Mouse (Mus musculus) megakaryocyte progenitor cell, adult 5-6 weeks (primary cell): ENCODE data around the gene Efna4. TPM values are rescaled to one million over a fixed set of nuclear protein-coding genes. Genes with fewer than 3 reads are reported as not detected.

ENCODE experiments used
- ATAC-seq: replicated peaks from 2 replicates; pipeline ENCODE4 v1.8.0; 2016; ENCODE audit warnings: mild to moderate bottlenecking, moderate TSS enrichment, inconsistent platforms; ENCODE audit not compliant: poor library complexity
- total RNA-seq, 2 experiments: library from RNA; stranded (forward) in 1 of 2; stranded (reverse) in 1 of 2; fragments of 157-497, 149-512 nt in 1 of 2; fragments of 200-1000 nt in 1 of 2; gene quantifications; 2 replicates each; pipeline versions ENCODE4 v1.2.3 to v1.2.4; 2015 to 2017

Gene Efna4
- total RNA-seq (2015) (0.17 and 0.64 TPM in 2 replicates), total RNA-seq (2017) (0.27 TPM in 1 of 2 replicates, not detected in the other)

DNA sequence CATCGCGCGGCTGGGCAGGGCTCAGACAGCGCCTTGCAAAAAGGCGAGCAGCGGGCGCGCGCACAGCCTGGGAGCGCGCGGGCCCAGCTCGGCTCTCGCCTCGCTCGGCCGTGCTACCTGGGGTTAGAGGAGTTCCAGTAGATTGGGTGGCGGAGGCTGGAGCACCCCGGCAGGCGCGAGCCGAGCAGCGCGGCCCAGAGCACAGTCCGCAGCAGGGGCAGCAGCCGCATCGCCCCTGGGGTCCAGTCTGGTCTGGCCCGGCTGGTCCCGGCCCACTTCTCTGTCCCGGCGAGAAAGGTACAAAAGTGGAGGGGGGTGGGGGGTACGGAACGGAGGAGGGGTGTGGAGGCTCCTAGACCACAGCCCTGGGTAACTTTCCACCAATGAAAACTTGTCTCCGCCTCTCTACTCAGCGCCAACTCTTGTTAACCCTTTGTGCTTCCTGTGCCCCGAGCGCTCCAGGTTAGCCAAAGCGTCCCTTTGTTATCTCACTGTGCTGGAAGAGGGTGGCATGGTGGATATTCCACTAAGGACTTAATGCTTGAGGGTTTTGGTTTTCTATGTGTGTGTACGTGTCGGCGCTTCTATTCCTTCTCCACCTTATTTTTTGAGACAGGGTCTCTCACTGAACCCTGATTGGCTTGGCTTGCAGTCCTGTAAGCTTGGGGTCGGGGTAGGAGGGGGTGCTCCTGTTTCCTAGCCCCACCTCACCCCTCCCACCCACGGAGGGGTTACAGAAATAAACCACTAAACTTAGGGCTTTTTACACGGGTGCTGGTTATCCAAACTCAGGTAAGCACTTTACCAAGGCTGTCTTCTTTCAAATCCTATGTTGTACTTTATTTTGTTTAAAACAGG, at the start of gene Efna4:
TSS of gene Efna4 (minus strand) at position 308 of the 858 bp plus-strand sequence.
- peak; percentile 35 for ATAC-seq

DNA sequence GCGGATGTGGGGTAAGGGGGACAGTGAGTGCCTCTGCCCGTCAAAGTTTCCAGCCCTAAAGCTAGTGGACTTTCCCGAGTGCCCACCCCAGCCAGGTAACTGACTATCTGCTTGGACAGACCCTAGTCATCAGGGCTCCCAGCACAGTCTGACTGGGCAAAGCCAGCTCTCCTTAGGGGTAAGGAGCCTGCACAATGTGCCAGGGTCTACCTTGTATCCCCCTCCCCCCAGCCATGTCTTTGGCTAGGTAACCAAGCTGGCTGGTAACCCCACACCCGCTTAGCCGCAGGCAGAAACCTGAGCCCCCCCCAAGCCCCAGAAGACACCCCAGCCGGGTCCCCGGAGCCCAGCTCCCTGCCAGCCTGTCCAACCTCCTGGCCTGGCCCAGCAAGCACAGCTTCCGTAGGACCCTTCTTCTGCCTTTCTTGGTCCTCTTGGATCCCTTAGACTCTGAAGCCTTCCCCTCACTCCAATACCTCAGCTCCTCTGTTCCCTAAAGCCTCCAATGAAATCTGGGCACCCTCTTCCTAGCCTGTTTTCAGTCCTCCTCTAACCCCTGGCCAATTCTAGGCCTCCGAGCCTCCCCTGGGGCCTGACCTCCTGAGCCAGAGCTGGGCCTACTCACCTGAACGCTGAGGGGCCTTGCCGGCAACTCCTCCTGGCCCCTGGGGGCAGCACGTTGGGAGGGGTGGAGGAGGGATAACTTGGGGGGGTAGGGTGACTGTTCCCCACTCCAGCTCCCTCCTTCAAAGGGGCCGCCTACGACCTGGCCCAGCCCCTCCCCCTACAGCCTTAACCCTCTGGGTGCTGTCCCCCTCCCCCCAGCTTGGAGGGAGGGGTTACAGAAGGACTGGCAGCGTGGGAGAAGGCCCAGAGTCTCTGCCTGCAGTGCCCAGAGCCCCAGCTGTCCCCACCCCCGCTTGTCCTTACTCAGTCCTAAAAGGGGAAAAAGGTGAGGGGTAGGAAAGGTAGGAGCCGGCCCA, 48.9 kb upstream of the Efna4 start:
- no peak for ATAC-seq

DNA sequence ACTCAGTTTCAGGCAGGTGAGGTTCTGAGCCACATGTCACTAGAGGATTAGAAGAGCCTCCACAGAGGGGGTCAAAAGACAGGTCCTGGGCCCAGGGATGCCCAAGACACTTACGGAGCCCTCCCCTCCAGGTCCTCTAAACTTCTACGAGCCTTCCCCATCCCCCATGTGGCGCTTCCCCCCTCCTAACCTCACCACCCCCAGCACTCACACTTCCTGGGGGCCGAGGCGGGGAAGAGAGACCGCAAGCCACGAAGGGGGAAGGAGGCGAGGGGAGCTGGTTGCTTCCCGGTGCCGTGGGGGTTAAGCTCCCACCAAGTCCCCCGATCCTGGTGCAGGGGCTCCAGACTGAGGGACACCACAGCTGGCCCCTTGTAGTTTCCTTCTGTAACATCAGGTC, 47.6 kb upstream of the Efna4 start:
- ATAC-seq: no peak

DNA sequence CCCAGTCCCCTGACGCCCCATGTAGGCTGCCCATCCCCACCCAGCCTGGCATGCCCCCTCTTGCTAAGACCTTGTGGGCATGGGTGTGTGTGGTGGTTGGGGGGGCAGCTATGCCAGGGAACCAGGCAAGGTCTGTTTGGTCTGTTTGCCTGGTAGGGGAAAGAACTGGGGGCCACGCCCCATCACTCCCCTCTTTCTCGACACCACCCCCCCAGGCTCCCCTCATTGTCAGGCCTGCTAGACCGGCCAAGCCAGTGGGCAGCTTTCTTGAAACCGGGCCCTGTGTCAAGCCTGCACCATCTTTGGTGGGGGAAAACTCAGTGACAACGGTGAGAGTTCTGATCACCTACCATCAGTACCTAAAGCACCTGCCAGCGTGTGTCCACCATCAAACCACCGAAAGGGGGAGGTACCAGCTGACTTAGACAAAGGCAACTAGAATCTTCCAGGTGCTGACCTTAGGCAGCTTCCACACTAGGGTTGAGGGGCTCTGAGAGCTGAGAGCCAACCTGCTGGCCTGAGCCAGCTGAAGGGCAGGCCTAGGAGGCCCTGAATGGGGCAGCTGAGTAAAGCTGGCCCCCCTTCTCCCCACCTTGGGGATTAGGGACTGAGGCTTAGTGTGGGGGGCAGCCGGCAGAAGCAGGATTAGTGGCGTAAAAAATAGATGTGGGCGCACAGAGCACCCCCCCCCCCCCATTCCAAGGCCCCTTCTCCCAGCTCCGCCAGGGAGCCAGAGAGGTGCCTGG, 46.7 kb upstream of the Efna4 start:
- no peak for ATAC-seq

DNA sequence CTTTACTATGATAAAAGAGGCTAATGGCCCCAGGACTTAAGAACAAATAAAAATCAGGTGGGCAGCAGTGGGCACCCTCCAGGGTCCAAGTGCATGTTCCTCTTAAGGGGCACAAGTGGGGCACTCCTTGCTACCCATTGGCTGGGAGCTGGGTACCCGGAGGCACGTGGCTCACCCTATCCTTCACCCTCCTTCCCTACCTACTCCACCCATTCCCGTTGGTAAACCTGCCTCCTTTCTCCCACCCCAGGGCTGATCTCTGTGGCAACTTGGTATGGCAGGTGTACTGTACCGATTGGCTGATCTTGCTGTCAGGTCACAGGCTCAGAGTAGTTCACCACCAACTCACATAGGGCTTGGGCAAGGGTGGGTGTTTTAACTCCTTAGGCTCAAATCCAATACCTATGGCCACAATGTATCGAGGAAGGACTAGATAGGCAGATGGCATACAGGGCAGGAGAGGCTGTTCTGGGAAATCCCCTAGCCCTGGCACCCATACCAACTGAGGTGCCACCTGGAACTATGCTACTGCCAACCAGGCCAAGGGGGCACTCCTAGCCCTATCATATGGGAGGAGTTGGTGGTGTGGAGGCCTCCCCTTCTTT, 45.9 kb upstream of the Efna4 start:
- no peak for ATAC-seq

DNA sequence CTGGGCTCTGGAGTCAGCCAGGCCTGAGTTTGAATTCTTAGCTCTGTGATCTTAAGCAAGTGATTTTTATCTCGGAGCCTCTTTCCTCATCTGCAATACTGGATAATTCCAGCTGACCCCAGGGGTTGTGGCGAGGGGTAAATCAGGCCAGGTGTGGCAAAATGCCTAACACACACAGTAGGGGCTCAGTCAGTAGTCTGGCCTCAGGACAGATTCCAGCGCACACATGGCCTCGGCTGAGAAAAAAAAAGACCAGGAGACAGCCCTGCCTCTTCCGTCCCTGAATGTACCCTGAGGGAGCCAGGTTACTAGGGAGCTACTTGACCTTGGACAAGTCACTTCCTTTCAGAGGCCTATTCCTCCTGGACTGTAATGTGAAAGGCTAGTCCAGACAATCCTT, 45.1 kb upstream of the Efna4 start:
- ATAC-seq: no peak

DNA sequence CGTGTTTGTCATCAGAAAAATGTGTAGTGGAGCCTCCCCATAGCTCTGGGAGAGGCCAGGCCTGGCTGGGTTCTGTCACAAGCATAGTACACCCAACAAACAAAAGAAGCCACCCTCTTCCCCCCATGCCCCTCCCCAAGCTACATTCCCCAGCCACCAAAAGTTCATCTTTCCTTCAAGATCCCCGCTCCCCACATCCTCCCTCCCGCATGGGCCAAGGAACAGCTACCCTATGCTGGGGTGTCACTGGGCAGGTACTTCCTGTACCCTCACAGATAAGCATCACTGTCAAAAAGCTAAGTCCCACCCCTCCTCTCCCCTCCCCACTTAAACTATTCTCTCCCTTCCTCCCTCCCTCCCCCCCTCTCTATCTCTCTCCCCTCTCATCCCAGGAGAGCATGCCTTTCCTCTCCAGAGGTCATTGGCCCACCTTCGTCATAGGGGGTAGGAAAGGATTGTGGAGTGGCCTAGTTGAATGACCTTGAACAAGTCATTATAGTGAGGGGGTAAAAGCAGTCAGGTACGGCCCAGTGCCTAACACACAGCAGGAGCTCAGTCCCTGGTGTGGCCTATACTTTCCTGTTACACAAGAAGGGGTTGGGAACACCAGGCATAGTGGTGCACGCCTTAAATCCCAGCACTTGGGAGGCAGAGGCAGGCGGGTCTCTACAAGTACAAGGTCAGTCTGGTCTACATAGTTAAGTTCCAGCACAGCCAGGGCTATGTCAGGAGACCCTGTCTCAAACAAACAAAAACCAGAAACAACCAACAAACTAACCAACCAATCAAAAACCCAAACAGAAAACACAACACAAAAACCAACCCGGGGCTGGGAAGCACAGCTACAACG, 44.4 kb upstream of the Efna4 start:
- no peak for ATAC-seq

DNA sequence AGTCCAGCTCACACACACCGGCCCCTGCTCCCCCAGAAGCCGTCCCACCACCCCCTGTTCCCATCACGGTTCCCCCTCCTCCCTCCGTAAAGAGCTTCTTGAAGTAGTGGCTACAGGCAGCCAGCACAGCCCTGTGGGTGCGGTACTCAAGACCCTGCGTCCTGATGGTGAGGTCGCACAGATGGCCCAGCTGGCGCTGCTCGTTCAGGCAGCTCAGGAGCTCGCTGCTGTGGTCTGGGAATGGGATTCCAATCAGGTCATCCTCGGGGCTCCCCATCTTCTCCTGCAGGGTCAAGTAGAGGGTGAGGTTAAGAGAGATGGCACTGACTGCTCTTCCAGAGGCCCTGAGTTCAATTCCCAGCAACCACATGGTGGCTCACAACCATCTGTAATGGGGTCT, 43.4 kb upstream of the Efna4 start:
- ATAC-seq: no peak

DNA sequence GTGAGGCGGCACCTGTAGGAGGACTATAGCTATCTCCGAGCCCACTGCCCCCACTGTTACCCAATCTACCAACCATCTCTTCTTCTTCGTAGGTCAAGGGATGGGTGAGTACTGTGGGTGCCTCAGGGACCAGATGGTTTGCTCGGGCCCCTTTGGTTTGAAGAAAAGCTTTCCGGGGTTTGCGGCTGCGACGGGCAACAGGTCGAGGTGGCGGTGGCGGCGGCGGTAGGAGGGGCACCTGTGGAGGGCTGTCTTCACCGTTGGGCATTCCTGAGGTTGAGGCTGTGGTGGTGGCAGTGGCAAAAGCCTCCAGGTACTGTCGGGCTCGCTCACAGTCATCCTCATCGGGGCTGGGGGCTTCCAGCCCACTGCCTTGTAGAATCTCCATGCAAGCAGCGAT, 42.9 kb upstream of the Efna4 start:
- ATAC-seq: no peak

DNA sequence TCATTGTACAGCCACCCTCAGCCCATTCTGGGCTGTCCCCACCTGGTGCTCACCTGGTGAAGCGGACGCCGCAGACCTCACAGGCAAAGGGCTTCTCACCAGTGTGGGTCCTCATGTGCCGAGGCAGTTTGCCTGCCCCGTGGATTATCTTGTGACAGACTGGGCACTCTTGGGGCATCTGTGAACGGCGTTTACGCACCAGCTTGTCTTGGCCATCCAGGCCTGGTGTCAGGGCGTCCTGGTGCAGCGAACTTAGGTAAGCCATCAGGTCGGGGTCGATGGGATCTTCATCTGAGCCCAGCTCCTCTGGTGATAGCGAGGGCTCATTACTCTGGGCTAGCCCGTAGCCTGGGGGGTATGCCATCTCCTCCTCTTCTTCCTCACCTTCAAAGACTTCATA, 42.5 kb upstream of the Efna4 start:
- ATAC-seq: no peak

DNA sequence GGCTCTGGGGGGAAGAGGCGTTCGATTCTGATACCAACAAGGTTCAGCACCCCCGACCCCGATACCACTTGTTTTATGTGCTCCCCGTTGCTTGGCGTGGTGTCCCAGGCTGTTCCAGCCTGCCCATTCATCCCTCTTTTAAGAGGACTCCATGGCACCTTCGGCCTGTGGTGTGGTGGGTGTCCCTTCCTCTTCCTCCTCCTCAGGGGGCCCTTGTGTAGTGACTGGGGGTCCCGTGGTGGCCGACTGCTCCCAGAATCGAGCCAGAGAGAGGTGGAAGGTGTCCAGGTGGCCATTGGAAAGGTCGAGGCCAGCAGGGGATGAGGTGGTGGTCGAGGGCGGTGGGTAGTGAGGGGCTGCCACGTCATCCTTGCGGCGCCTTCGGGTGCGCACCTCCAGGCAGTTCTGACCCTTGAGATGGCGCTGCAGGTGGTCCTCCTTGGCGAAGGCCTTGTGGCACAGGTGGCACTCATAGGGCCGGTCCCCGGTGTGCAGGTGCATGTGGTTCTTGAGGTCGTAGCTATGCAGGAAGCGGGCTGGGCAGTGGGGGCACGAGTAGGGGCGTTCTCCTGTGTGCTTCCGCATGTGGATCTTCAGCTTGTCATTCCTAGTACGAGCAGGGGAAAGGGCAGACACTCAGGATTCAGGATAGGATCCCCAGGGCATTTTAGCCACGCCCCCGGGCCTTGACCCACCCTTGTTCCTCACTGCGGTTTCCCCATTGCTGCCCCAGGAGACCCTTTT, 41.7 kb upstream of the Efna4 start:
- no peak for ATAC-seq

DNA sequence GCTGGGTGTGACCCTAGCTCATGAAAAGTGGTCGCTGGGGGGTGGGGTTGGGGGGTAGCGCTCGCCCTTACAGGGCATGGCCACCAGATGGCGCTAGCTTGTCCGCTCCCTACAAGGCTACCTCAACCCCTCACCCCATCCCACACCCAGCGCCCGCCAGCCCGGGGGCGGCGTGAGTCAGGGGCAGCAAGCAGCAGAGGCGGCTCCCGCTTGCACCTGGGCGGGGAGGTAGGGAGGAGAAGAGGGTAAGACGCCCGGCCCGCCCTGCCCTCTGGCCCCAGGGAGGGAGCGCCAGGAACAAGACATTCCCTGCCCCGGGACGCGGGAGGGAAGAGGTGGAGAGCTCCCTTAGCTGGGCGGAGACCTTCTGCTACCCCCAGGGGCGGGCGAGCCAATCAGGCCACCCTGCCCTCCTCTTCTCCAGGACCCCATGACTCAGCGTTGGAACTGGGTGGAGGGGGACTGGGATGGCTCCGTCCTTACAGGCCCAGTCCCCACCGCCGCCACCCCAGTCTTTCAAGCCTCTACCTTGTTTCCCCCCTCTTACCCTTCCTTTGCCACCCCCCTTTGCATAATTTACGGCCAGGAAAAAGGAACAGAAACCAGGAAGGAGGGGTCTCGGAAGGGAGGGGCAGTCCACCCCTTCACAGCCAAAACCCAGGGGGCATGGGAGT, 40.7 kb upstream of the Efna4 start:
- ATAC-seq: peak; percentile 89

DNA sequence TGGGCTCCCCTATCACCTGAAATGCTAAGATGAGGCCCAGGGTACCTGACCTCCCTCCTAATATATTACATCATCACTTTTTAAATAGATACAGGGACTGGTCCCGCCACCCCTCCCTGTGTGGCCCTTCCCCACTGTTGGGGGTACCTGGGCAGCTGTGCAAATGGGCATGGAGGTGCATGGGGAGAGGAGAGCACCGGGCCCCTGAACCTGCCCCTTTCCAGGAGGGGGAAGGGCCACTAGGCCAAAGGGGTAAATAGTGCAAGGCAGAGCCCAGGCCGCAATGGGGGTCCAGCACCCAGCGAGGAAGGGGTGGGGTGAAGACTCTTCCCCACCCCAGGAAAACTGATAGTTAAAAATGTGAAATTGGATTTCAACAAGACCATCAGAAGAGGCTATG, 40.0 kb upstream of the Efna4 start:
- no peak for ATAC-seq

DNA sequence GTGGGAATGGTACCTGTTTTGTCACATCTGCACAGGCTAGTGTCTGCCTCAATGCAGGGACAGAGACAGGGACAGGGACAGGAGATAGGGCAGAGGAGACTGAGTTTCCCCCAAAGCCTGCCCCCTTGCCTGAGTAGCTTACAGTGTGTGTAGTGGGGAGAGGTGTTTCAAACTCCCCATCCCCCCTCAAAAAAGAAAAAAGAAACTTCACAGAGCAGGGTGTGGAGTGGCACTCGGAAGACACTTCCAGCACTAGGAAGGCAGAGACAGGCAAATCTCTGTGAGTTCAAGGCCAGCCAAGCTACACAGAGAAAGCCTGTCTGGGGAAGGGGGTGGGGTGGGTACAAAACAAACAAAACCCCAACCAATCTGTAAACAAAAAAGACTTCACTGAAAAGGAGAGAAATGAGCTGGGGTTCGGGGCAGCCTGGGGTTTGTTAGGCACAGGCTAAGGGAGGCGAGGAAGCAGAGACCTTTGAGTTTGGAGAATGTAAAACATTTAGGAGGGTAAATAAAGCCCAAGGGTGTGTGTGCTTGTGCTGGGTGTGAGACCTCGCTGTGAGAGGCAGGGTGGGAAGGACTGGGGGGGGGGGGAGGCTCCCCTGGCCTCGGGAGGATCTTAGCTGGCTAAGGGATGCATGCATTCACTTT, 35.9 kb upstream of the Efna4 start:
- ATAC-seq: no peak

DNA sequence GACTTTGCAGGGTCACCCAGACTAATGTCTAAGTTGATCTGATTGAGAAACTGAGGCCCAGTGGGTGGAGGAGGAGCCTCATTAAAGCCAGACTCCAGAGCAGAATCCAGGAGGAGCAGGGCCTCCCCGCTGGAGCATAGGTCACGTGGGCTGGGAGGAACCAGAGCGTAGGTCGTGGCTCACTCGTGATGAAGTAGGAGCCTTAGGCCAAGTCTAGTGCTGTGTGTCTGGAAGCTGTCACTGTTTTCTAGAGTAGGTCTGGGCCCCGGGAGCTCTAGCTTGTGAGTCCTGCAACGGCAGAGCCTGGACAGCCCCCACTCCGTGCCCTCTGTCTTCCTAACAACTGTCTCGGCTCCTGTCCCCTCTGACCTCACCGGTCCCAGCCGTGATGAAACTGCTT, 29.5 kb upstream of the Efna4 start:
- ATAC-seq: no peak

DNA sequence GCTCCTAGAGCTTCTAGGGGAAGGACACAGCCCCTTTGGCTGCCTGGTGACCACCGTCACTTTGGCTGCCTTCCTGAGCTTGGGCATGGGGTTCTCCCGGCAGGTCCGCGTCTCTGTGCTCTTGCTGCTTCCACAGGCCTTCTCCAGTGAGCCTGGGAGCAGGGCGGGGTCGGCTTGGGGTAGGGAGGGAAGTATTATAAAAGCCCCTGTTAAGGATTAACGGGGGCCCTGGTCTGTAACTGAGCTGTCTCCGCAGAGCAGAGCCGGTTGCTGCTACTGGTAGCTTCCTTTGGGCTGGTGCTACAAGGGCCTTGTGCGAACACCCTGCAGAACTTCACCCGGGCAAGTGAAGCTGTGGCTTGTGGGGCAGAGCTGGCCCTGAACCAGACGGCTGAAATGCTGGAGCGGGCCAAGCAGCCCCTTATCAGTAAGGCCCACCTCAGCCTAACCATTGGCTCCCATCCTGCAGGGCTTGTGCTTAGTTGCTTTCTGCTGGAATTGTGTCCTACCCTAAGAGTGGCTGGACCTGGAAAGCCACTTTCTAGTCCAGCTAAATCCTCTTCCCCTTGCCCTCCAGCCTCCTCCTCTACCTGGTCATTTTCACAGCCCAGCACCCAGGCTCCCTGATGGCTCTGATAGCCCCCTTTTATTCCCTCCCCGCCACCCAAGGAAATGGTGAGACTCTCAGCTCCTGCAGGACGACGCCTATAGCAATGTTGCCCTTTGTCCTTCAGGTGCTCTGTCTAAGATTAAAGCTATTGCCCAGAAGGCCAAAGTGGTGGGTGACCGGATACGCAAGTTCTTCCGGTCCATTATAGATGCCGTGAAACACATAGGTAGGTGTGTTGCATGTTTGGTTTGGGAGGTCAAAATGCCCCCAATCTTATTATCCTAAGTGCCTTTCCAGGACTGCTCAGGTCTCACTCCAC, 27.9 kb upstream of the Efna4 start:
- peak; percentile 34; the same call in 1 of the 2 replicates for ATAC-seq

DNA sequence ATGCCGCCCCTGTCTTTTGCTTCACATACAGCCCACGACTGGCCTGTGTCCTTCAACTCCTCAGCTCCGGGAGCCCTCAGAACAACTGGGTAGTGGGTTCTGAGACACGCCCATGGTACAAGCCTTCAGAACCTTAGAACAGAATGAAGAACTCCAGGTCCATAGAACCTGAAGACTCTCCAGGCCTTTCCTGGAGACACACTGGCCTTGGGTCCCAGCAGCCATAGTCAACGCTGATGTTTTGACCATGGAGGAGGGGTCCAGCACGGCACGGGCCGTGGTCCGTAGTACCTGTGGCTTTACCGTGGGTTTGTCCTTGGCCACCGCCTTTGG, 27.3 kb upstream of the Efna4 start, which contains the start of gene Dcst1:
TSS of gene Dcst1 (minus strand) at position 101 of the 333 bp plus-strand sequence.
- ATAC-seq: no peak
